Mouse (Mus musculus) heart, postnatal 14 days (tissue): ENCODE results near the gene Pbp2. TPM values are rescaled to one million over a fixed set of nuclear protein-coding genes. Genes with fewer than 3 reads are reported as not detected.

Experiments used
- DNase-seq, 2 experiments: peaks; one replicate each; pipeline ENCODE4 v3.0.0; 2021 to 2022
- intact Hi-C: fragments of 180-260 bp; cut with DNase I; formaldehyde crosslinking; loops from one replicate; pipeline ENCODE4 v1.15.1; 2025
- total RNA-seq, 2 experiments: library from RNA; stranded (reverse); gene quantifications; 2 replicates each; pipeline ENCODE4 v1.2.3; 2021

The Pbp2 gene
- total RNA-seq, 2 experiments from 2014 or later: not detected

DNA sequence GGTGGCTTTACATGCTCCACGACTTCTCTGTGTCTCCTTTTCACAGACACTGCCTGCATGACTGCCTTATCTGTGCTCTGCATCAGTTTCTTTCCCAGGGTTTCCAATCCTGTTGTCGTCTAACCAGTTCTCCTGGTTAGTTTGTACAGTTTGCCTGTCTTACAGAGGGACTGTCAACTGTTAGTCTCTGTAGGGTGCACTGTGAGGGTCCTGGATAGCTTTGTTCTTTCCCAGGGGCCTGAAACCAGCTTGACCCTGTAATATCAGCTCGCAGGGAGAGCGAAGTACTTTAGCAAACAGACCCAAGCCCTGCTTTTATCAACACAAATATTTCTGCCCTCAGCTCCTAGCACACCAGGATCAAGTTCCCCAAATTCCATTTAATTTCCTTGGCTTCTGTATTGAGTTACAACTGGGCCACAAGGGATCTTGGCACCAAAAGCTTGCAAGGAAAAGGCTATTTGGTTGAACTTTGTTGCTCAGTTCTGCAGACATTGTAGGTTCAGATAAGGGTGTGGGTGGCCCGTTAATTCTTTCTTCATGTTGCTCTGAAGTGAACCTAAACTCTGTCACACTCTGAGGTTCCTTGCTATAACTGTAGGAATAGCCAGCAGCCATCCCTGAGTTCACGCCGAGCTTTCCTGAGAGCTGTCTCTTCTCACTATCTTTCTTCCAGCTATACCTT lies 5.5 kb downstream of the Pbp2 start:
- no peak for DNase-seq
- intact Hi-C loops: no loop called here

DNA sequence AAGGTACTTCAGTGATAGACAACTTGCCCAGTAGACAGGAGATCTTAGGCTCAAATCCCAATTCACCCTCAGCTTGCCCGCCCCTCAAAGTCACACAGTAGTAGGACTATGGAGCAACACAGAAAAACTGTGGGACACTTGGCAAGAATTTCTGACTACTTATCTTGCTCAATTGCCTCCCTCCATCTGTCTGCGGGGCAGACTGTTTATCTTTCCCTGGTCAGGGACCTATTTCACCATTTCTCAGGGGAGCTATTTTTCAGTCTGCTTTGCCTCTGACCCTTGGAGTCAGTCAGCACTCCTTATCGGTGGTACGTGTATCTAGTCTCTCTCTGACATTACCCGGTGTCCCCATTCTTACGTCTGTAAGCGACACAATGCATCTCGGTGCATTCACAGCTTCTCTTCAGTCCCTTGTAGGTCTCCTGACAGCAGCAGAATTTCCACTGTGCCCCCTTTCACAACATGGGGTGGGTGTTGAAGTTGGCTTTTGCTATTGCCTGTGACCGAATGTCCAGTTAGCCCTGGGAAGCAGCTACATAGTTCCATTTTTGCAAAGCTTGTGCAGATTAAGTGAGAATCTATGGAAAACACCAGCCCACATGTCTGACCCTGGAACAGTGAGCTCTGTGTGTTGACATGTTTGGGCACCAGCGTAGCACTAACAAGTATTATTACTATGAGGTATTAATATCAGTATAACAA lies 7.6 kb downstream of the Pbp2 start:
- intact Hi-C loops: no loop called here
- DNase-seq: no peak

DNA sequence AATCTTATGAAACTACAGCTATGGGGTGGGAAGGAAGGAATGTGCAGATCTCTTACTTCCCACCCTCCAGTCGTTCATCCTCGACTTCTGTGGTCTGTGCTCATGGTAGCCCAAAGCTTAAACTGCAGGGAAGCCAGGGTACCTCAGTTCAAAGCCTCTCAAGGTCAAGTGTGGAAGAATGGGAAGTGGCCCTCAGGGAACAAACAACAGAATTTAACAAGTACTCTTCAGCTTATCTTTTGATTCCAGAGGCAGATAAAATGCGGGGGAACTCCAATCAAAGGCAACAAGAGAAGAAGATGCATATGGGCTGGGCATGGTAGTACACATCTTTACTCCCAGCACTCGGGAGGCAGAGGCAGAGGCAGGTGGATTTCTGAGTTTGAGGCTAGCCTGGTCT lies 9.7 kb downstream of the Pbp2 start:
- no peak for DNase-seq
- intact Hi-C loops: no loop called here

DNA sequence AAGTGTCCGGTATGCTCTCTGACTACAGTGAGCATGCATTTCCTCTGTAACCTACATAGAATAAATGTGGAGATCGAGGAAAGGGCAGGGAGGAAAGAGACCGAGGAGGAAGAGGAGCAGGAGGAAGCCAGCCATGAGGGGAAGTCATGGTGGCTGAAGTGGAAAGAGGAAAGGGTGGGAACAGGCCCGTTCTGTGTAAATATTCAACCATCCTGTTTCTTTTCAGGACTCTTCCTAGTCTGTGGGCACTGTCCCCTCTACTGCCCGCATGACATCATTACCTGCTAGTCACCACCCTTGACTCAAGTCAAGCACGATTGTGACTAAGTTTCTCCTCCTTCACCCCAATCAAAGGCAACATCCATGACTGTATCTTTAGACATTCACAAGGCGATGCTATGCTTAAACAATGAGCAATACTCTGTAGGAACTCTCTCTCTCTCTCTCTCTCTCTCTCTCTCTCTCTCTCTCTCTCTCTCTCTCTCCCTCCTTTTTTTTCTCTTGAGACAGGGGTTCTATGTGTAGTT lies 11.1 kb downstream of the Pbp2 start:
- no peak for DNase-seq

DNA sequence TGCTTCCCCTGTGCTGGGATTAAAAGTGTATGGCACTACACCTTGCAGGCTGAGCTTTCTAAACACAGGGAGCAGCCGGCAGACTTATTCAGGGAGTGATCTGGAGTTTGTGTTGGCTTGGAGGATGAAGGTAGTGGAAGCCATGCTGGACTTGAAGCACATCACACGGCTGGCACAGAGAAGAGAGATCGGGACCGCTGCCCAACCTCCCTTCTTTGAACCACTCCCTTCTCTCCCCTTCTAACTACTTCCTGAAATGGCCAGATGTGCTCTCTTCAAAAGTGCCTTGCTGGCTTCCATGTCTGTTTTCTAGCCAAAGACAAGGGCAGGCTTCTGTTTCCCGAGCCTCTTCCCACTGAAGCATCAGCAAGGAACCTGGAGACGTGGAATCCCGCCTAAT lies 12.6 kb downstream of the Pbp2 start:
- intact Hi-C loops: no loop called here
- no peak for DNase-seq

More for the DNA sequence above, 11.1 kb downstream of the Pbp2 start:
- intact Hi-C loops: loop anchor here (2.0 kb wide), 1 partner anchor 28 kb away; no protein-coding TSS in a partner anchor

DNA sequence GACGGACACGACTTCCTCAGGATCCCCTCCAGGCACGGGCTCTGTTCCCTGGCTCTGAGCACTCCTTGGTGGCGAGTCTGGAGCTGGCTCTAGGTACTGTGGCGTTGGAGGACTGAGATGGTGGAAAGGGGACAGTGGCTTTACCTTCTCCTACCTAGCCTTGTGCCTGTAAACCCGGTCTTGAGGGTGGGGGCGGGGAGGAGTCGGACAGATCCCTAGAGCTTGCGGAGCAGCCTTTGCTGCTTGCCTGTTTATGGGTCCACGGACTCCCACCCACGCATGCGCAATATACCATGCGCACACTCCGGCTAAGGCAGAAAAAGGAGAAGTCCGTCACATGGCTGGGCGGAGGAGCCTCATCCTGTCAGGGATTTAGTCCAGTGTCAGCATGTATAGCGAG lies 13.9 kb downstream of the Pbp2 start:
- intact Hi-C loops: no loop called here
- peak in 1 of 2 experiments; percentile 22 for DNase-seq

DNA sequence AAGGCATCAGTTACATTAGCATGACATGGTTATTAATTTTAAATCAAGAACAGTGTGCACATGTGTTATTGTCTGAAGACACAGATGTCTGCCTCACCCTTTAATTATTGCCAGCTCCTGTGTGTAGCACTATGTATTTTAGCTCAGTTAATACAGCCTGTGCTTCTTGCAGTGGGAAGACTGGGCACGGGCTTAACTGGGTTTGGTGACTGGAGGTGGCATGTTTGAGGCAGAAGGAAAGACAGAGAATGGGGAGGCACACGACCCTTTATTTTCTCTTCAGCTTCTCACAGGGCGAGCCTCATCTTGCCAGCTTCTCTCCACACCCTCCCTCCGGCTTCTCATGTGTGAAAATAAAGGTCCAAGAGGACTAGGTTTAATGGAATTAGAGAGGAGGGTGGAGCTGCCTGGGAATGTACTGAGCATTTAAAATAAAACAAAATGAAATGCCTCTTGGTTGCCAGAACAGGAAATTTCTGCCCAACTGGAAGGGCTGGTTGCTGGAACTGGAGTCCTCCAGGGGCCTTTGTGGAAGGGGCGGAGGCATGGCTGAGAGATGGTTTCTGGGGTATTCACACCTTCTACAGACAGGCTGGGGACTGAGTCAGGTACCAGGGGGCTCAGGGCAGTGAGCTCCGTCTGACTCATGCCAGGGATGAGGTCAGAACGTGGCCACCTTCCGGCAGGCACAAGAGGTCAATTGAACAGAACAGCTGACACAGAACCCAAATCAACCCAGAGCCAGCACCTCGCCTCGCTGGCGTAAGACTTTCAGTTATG lies 14.9 kb downstream of the Pbp2 start:
- intact Hi-C loops: no loop called here
- no peak for DNase-seq

DNA sequence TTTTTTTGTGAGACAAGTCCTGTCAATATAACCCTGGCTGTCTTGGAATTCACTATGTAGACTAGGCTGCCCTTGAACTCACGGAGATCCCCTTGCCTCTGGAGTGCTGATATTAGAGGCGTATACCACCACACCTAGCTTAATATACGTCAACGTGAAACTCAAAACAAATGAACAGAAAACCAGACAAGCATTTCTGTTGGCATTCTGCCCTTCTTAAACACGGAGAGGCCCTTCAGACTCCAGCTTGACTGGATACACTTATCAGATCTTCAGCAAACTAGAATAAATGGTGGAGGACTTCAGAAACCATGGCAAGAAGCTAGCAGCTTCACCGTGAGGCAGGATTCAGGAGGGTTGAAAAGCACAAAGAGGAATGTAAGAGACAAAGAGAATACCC lies 16.1 kb downstream of the Pbp2 start:
- DNase-seq: no peak
- intact Hi-C loops: no loop called here

DNA sequence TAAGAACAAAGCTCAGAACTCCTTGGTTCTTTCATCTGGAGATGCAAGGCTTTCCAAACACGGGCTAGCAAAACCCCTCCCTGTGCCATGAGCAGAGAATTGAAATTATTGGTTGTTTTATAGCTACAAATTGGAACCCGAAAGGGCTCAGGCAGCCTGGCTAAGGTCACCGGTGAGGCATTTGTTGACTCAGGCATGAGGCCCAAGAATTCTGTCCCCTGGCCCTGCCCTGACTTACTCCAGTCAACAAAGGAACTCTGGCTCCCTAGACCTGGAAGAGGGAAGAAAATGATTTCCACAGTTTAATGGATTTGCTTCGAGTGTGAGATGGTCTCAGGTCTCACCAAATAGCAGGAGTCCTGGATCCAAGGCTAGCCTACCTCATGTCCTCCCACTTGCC lies 17.8 kb downstream of the Pbp2 start:
- DNase-seq: no peak
- intact Hi-C loops: no loop called here

DNA sequence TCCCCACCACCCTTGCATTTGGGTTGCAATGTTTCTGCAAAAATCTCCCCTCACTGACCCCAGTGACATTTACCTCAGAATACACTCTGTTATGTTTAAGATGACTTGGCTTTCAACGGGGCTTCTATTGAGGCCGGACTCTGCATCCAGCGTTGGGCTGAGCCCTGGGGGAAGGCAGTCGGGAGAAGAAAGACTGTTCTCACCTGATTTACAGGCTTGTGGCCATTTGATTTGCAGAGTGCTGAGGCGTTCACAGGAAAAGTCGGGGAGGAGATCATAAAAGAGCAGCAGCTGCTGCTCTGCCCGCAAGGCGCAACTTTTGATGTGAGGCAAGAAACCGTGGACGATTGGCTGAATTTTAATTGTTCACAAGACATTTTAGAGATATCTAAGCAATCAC lies 30.3 kb downstream of the Pbp2 start:
- DNase-seq: no peak
- intact Hi-C loops: no loop called here

DNA sequence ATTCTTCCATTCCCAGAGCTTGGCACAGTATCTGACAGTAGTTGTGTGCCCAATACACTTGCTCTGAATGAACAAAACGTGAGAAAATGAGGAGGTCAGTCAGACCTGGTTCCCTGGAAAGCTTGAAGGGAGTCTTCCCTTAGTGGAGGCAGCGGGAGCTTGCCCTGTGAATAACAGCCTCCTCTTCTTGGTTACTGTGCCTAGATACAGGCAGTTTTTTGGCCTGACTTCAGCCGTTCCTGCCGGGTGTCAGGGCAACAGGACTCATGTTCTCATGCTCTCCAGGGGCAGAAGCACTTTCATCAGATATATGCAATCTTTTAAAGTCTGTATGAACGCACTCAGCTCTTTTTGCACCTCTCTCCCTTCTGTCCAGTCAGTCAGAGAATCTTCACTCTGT lies 30.9 kb downstream of the Pbp2 start:
- intact Hi-C loops: no loop called here
- no peak for DNase-seq

DNA sequence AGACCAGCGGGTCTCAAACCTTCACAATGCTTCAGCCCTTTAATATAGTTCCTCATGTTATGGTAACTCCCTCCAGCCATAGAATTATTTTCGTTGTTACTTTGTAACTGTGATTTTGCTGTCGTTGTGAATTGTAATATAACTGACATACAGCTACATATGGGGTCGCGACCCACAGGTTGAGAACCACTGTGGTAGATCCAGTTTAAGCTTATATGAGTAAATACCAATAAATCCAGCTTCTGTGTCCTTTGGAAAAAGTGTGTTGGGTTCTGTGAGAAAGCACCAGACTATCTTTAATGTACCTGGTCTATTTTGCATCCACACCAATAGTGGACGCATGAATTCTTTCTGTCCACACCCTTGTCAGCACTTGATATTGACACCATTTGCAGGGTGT lies 31.9 kb downstream of the Pbp2 start:
- DNase-seq: no peak
- intact Hi-C loops: no loop called here

DNA sequence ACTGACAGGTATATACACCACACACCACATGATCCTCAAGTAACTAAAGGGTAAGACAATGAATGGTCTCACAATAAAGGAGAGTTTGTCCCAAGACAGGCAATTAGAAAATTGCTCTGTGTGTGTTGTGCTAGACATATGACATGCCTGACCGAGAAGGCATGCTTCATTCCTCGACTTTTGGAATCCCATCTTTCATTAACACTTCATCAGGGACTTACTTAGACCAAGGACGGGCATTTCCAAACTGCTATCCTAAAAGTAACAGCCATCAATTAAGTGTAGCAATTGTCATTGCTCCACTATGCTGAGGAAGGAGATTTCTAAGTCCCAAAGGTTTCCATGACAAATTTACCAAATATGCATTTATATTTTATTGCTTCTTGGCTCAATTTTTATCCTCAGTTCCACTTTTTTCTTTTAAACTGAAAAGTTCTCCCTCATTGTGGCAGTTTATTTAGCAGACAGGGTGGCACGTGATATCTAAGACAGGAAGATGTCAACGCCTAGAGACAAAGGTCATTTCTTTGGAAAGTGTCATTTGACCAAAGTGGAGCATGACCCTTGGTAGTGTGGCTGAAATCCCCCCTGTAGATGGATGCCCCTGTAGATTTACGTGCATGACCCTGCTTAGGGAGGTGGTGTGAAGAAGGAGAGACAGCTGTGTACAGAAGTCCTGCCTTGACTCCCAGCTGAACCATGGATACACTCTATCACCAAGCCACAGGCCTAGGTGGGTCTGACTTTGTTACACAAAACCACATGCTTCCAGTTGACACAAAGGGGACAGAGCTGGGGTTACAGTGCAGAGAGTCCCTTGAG lies 33.5 kb downstream of the Pbp2 start:
- intact Hi-C loops: no loop called here
- DNase-seq: no peak

DNA sequence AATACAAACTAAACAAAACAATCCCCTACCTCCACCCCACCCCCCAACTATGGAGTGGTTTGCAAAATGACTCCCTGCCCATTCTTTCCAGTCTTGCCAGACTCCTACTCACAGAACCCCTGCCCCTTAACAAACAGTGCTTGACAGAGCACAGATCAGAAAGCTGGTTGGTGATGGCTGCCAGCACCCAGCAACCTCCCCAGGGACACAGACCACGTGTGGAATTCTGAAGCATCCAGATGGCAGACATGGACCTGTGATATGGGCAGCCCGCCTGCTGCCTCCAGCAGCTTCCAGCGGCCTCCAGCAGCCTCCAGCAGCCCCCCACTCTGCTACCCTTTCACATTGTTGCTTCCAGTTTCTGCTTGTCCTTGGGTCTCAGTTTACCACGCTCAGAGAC lies 35.0 kb downstream of the Pbp2 start:
- DNase-seq: no peak
- intact Hi-C loops: no loop called here

DNA sequence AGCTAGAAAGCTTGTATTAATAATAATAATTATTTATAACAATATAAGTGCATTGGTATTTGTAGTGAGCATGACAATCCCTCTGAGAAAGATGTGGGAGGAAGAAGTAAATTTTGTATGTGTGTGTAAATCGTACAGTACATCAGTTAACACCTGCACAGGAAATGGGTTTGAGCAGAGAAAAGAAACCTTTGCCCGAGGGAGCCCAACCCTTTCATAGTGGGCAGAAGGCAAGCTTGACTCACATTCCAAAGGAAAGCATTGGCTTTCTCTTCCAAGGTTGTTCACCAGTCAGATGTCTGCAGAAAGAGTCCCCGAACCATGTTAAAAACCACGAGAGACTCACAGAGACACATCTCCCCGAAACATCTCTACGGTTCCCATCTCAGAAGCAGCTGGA lies 37.1 kb downstream of the Pbp2 start:
- intact Hi-C loops: no loop called here
- no peak for DNase-seq

DNA sequence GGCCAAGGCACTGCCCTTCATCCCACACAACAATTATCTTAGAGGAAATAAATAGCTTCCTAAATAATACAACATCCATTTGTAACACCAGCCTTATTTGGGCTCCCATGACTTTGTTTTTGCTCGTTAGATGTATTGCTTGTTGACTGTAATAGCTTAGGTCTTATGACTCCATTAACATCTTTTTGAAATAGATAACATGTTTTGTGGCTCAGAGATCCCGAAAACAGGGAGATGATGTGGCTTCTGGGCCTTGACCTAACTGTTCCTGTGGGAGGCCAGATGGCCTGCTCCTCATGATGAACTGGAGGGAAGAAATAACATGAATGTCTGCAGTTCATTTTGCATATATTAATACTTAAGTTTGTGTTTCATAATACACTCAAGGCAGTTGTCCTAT lies 38.4 kb downstream of the Pbp2 start:
- intact Hi-C loops: loop anchor here (2.0 kb wide), 1 partner anchor 27 kb away; no protein-coding TSS in a partner anchor
- no peak for DNase-seq

DNA sequence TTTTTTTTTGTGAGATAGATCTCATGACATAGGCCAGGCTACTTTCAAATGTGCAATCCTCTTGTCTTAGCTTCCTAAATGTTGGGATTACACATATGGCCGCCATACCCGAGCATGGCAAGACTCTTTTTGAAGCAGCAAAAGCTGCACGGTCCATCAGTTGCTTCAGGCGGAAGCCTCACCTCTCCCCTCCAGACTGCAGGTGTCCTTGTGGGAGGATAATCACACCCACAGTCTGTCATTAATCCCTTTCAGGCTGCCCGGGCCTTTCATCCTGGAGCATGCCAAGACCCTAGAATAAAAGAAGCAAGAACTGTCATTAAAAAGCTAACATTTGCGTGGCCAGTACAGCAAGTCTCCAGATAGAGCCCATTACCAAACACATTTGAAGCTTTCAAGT lies 40.6 kb downstream of the Pbp2 start:
- DNase-seq: no peak
- intact Hi-C loops: loop anchor here (2.0 kb wide), 1 partner anchor 29 kb away; no protein-coding TSS in a partner anchor

DNA sequence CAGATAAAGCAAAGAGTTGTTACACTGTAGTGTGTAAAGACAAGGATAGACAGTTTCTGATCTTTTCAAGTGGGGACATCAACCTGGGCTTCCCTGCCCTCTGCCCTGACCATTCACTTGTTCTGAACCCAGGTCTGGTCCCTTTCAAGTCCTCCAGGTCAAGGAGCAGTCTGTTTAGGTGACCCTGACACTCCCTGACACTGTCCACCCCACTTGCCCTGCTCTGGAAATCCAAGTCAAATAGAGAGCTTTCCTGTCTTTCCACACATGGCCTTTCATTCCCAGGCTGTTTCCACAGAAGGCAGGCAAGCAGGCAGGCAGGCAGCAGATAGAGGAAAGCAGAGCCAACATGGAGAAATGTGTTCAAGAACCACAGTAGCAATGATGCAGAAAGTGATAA lies 41.8 kb downstream of the Pbp2 start:
- intact Hi-C loops: no loop called here
- DNase-seq: no peak

DNA sequence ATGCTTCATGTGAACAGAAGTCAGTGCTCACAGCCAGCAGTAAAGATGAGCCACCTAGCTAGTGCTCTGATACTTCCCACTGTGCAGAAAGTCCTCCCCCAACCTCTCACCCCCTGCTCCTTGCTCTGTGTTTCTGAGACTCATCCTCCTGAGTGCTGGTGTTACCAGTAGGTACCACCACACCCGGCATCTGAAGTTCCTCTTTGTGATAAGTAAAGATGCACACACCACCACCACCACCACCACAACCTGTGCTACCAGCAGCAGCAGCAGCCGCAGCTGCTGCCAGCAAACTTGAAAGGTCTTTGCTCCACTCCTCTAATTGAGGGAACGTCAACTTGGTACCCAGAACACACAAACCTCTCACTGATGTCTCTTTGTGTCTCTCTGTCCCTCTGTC lies 43.0 kb downstream of the Pbp2 start:
- intact Hi-C loops: no loop called here

DNA sequence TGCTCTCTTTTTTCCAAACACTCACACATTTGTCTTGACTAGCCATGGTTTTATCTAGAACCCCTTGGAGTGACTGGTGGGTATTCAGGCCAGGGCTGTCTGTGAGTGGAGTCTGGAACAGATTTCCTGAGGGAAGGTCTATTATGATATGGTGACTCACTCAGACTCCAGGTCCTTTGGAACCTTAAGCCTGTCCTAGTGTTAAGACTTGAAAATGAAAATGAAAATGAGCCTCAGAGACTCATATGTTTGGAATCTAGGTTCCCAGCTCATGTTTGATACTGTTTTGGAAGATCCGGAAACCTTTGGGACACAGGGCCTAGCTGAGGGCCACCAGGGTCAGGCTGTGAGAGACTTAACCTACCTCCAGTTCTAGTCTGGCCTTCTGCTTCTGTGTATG lies 44.1 kb downstream of the Pbp2 start:
- intact Hi-C loops: no loop called here
- DNase-seq: no peak

More for the DNA sequence above, 43.0 kb downstream of the Pbp2 start:
- no peak for DNase-seq
